Mouse (Mus musculus) layer of hippocampus, adult 8-10 months (tissue): ENCODE results near the gene Ifna9. TPM values are rescaled to one million over a fixed set of nuclear protein-coding genes. Genes with fewer than 3 reads are reported as not detected.
"Not testable (repeated sequence)": the region's sequence is repeated elsewhere in the genome, so short reads cannot be mapped to it uniquely, and the experiment has no call there.

Source experiments
- DNase-seq, 2 experiments: peaks; one replicate each; pipeline ENCODE4 v3.0.0; 2022; ENCODE audit warnings: low spot score in 2 of 2
- total RNA-seq, 4 experiments: library from RNA; stranded (reverse); gene quantifications; 2 replicates each; pipeline ENCODE4 v1.2.4; 2022

The Ifna9 gene
- not detected for total RNA-seq

GRCm38 (mm10) chr4:88592285-88592684, at the start of gene Ifna9:
Ifna9 (minus strand) TSS chr4:88592385.
- no peak for DNase-seq

GRCm38 (mm10) chr4:88641077-88641831, 49.1 kb upstream of the Ifna9 start:
- peak; percentile 75 to 90 for DNase-seq

DNA sequence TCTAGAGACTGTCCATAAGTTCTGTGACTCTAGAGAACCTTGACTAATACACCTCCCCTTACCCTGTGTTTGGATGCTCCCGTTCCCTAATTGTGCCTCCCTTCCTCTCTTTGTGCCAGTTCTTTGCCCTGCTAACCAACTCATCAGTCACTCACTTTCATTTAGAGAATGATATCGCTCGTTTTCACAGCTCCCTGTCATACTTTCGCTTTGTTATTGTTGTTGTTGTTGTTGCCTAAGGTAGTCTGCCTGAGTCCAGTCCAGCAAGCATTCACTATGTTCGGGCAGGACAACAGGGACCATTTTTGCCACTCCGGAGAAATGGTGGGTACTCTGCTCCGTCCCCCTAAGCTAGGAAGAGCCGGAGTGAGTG, 48.5 kb upstream of the Ifna9 start:
- no peak for DNase-seq

GRCm38 (mm10) chr4:88634311-88634710, 42.1 kb upstream of the Ifna9 start, which contains the start of gene C87499:
C87499 (minus strand) TSS chr4:88634411.
- DNase-seq: no peak

- no peak for DNase-seq
These were observed 11.1 kb upstream of the Ifna9 start, which contains the start of gene Ifna12 for GRCm38 (mm10) chr4:88603276-88603675. Ifna12 (minus strand) TSS chr4:88603376.

DNA sequence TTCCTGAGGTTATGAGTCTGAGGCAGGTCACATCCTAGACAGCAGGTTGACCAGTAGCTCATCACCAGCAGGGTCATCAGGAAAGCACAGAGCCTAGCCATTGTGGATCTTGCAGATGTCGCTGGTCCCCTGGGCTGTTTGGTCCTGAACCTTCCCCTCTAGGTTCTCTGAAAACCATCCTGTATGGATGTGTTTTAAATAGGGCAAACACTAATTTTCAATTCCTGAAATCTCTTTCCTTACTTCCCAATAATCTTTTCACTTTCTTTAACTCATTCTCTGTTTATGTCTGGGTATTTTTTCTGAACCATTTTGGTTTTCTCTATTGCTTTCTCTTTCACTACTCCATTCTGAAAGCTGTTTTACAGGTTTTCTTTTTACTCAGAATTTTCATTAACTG, 20.5 kb downstream of the Ifna9 start, which contains the start of gene Ifna14:
Gene Ifna14, minus strand, starts transcription at position 101 of the 400 bp plus-strand sequence.
- no peak for DNase-seq

- DNase-seq: no peak
These were observed 30.4 kb downstream of the Ifna9 start for GRCm38 (mm10) chr4:88561791-88562190.

DNA sequence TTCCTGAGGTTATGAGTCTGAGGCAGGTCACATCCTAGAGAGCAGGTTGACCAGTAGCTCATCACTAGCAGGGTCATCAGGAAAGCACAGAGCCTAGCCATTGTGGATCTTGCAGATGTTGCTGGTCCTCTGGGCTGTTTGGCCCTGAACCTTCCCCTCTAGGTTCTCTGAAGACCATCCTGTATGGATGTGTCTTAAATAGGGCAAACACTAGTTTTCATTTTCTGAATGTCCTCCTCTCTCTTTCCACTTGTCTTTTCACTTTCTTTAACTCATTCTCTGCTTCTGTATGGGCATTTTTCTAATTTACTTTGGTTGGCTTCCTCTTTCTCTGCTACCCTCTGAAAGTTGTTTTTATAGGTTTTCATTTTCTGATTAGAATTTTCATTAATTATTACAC, 34.0 kb downstream of the Ifna9 start, which contains the start of gene Ifna15:
Gene Ifna15, minus strand, starts transcription at position 101 of the 400 bp plus-strand sequence.
- DNase-seq: not testable (repeated sequence)

DNA sequence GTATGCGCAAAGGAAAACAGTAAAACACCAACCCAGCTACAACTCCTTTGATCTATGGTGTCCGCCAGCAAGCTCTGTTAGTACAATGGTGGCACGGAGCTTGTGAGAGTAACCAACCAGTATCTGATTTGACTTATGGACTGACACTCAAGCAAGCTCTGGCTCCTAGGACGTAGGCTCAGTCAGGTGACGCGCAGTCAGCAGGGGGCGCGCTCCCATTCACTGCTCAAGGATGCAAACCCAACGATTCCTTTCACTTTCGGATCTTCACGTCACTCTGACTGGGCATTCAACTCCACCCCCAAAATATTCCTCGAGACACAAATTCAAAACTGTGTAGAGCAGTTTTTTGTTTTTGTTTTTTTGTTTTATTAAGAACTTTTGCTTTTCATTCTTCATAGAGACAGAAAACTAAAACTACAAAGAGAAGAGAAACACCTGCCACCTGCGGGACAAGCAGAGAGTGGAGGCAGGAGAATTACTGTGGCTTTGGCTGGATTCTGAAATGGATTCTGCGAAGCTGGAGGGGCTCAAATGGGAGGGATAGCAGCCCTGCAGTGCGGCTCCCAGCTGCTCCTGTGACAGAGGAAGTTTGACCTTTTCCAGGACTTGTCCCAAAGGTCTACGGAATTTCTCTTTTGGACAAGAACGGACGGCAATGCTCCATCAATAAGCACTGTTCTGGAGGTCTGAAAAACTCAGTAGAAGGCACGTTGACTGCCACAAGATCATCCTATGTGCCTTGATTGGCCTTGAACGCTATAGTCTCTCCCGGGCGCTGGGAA, 41.8 kb downstream of the Ifna9 start:
- DNase-seq: peak; percentile 14 to 66

DNA sequence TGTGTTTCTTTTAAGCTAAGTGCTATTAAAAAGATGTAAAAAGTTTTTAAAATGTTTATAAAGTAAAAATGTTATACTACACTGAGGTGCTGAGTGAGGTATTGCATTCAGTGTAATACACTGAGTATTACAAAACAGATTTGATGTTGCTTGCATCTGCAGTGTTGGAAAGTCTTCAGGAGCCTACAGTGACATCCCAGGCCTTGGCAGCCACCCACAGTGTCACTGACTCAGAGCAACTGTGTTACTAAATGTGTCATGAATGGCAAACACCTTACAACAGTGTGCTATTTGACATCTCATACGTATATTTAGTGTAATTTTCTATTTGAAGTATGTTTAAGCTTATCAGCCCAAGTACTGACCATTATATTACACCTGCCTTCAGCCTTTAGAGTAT, 44.2 kb downstream of the Ifna9 start:
- DNase-seq: no peak

GRCm38 (mm10) chr4:88543649-88544234, 48.4 kb downstream of the Ifna9 start:
- DNase-seq: no peak

Other genes starting within 250 kb of the Ifna9 start
- gene Hacd4, start 153.5 kb downstream of the Ifna9 start, total RNA-seq: 1 to 10 TPM; 1.0 to 2.8 (median 2.0) TPM
- gene Ifnb1, start 69.6 kb downstream of the Ifna9 start, total RNA-seq: not detected
- gene Ifna15, start 34.1 kb downstream of the Ifna9 start, total RNA-seq: not detected
- gene Ifna14, start 20.6 kb downstream of the Ifna9 start, total RNA-seq: not detected
- not detected for gene Ifna12, start 11.0 kb upstream of the Ifna9 start, total RNA-seq
- not detected for gene C87499, start 42.0 kb upstream of the Ifna9 start, total RNA-seq
- gene Ifna13, start 52.1 kb upstream of the Ifna9 start, total RNA-seq: not detected
- not detected for gene Ifna16, start 84.5 kb upstream of the Ifna9 start, total RNA-seq
- gene Ifna2, start 91.5 kb upstream of the Ifna9 start, total RNA-seq: not detected
- not detected for gene Ifnab, start 99.0 kb upstream of the Ifna9 start, total RNA-seq
- 1 to 10 TPM in 1 of 4 experiments, under 1 TPM in 3; 0.72 to 1.7 (median 0.82) TPM for gene Gm26566, start 129.4 kb upstream of the Ifna9 start, total RNA-seq
- 100 to 1,000 TPM in 3 of 4 experiments, 10 to 100 TPM in 1; 96.8 to 117 (median 107) TPM for gene Klhl9, start 130.1 kb upstream of the Ifna9 start, total RNA-seq
- not detected for gene Gm13271, start 162.5 kb upstream of the Ifna9 start, total RNA-seq
- gene Gm13283, start 167.7 kb upstream of the Ifna9 start, total RNA-seq: not detected
- not detected for gene Gm13290, start 181.4 kb upstream of the Ifna9 start, total RNA-seq
- gene Gm13289, start 184.5 kb upstream of the Ifna9 start, total RNA-seq: not detected
- not detected for gene Gm13272, start 187.5 kb upstream of the Ifna9 start, total RNA-seq
- gene Ifnz, start 189.7 kb upstream of the Ifna9 start, total RNA-seq: not detected
- not detected for gene Gm13276, start 193.3 kb upstream of the Ifna9 start, total RNA-seq
- not detected for gene Gm13277, start 196.2 kb upstream of the Ifna9 start, total RNA-seq
- not detected for gene Gm13278, start 199.2 kb upstream of the Ifna9 start, total RNA-seq
- gene Gm13275, start 202.1 kb upstream of the Ifna9 start, total RNA-seq: not detected
- not detected for gene Gm13279, start 205.0 kb upstream of the Ifna9 start, total RNA-seq
- gene Gm13285, start 207.3 kb upstream of the Ifna9 start, total RNA-seq: not detected
- not detected for gene Gm13287, start 210.9 kb upstream of the Ifna9 start, total RNA-seq
- not detected for gene Gm13288, start 213.1 kb upstream of the Ifna9 start, total RNA-seq
- not detected for gene Ifna7, start 223.8 kb upstream of the Ifna9 start, total RNA-seq
- not detected for gene Ifna11, start 227.6 kb upstream of the Ifna9 start, total RNA-seq
- gene Ifna6, start 235.0 kb upstream of the Ifna9 start, total RNA-seq: not detected
- gene Ifna5, start 243.1 kb upstream of the Ifna9 start, total RNA-seq: not detected
- gene Ifna4, start 249.5 kb upstream of the Ifna9 start, total RNA-seq: not detected